Mouse (Mus musculus): ENCODE data around the gene Tas1r2.
A peak's percentile ranks its signal among the peaks of the same experiment; 100 is the strongest.

Gene Tas1r2

GRCm38 (mm10) chr4:139653238-139653637, at the start of gene Tas1r2:
Gene Tas1r2 (plus strand): TSS chr4:139653538.
- no peak for DNase-seq

GRCm38 (mm10) chr4:139605216-139605615, 48.1 kb upstream of the Tas1r2 start:
- DNase-seq: no peak

- DNase-seq: no peak
These were observed 46.6 kb upstream of the Tas1r2 start for GRCm38 (mm10) chr4:139606732-139607131.

GRCm38 (mm10) chr4:139608975-139609374, 44.4 kb upstream of the Tas1r2 start:
- DNase-seq: no peak

- no peak for DNase-seq
These were observed 42.4 kb upstream of the Tas1r2 start for GRCm38 (mm10) chr4:139610954-139611353.

- DNase-seq: peak; percentile 75
These were observed 41.8 kb upstream of the Tas1r2 start for GRCm38 (mm10) chr4:139611542-139611953.

GRCm38 (mm10) chr4:139614524-139615260, 38.6 kb upstream of the Tas1r2 start:
- DNase-seq: no peak

- no peak for DNase-seq
These were observed 36.9 kb upstream of the Tas1r2 start for GRCm38 (mm10) chr4:139616276-139617000.

GRCm38 (mm10) chr4:139617001-139617364, 36.4 kb upstream of the Tas1r2 start:
- DNase-seq: no peak

GRCm38 (mm10) chr4:139619765-139620164, 33.6 kb upstream of the Tas1r2 start:
- no peak for DNase-seq

GRCm38 (mm10) chr4:139622373-139623282, 30.7 kb upstream of the Tas1r2 start, which contains the start of gene Aldh4a1:
Gene Aldh4a1 (plus strand): TSS chr4:139622866.
- DNase-seq: peak; percentile 96

GRCm38 (mm10) chr4:139623434-139624115, 29.8 kb upstream of the Tas1r2 start:
- peak; percentile 58 for DNase-seq

- peak; percentile 42 for DNase-seq
These were observed 29.2 kb upstream of the Tas1r2 start for GRCm38 (mm10) chr4:139624116-139624489.

- peak; percentile 48 for DNase-seq
These were observed 28.6 kb upstream of the Tas1r2 start for GRCm38 (mm10) chr4:139624706-139625105.

- no peak for DNase-seq
These were observed 26.0 kb upstream of the Tas1r2 start for GRCm38 (mm10) chr4:139627361-139627760.

- no peak for DNase-seq
These were observed 23.2 kb upstream of the Tas1r2 start for GRCm38 (mm10) chr4:139630171-139630570.

- no peak for DNase-seq
These were observed 22.2 kb upstream of the Tas1r2 start for GRCm38 (mm10) chr4:139631141-139631540.

- DNase-seq: no peak
These were observed 21.6 kb upstream of the Tas1r2 start for GRCm38 (mm10) chr4:139631569-139632253.

- DNase-seq: no peak
These were observed 21.1 kb upstream of the Tas1r2 start for GRCm38 (mm10) chr4:139632254-139632580.

GRCm38 (mm10) chr4:139636373-139636772, 17.0 kb upstream of the Tas1r2 start:
- DNase-seq: peak; percentile 62

- DNase-seq: no peak
These were observed 15.5 kb upstream of the Tas1r2 start for GRCm38 (mm10) chr4:139637847-139638246.

GRCm38 (mm10) chr4:139638356-139638755, 15.0 kb upstream of the Tas1r2 start:
- no peak for DNase-seq
